Mouse (Mus musculus) embryonic fibroblast, embryonic 13.5 days (primary cell): ENCODE data around the gene Mtch1.

ENCODE experiments used
- CTCF ChIP-seq: IDR thresholded peaks from 2 replicates; pipeline ENCODE4 v1.5.1; 2011; ENCODE audit warnings: mild to moderate bottlenecking, control low read depth, low read length, moderate library complexity, borderline replicate concordance; ENCODE audit not compliant: insufficient read depth
- POLR2A ChIP-seq: IDR thresholded peaks from 2 replicates; pipeline ENCODE4 v1.6.1; 2011; ENCODE audit warnings: low read depth, mild to moderate bottlenecking, control low read depth, low read length, moderate library complexity

DNA sequence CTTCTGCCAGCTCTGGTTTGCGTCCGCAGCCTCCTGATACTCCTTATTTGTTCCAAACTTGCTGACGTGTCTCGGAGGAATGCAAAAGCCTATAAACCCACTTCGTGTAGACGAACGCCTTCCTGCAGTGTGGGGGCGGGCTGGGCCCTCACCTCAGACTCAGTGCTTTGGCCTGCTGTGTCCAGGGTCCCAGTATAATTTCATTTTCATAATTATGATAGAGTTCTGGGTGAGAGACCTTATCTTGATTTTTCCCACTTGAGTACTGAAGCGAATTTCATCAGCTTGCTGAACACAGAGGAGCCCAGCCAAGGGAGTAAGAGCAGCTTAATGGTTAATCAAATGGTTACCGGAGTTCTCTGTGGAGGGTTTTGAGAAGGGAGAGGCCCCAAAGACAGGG is 50.4 kb downstream of the Mtch1 start:
- TF ChIP-seq POLR2A: no peak
- TF ChIP-seq CTCF: no peak
